Mouse (Mus musculus) embryonic fibroblast, embryonic 13.5 days (primary cell): ENCODE results near the gene Trp53rkb.

Experiments
- CTCF ChIP-seq: IDR thresholded peaks from 2 replicates; pipeline ENCODE4 v1.5.1; 2011; ENCODE audit warnings: mild to moderate bottlenecking, control low read depth, low read length, moderate library complexity, borderline replicate concordance; ENCODE audit not compliant: insufficient read depth
- POLR2A ChIP-seq: IDR thresholded peaks from 2 replicates; pipeline ENCODE4 v1.6.1; 2011; ENCODE audit warnings: low read depth, mild to moderate bottlenecking, control low read depth, low read length, moderate library complexity

DNA sequence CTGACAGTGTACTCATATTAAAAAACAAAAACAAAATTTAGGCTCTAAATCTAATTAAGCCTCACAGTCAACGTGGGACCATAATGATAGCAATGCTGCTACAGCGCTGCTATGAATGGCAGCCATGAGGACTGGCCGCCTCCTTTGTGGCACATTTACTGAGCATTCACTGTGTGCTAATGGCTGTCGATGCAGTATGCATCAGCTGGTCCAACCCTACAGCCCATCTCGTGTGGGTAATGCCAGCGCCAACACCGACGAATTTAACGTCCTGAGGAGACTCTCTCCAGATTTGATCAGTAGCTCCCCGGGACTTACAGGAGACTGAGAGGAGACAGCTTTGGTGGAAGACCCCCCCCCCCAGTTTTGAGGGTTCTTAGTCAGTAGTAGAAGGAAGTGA is 18.1 kb upstream of the Trp53rkb start:
- TF ChIP-seq CTCF (no peak), POLR2A (no peak)
